ENCODE assay signal across 16 mouse cellular contexts in genomic region chr17:75476736-75477416, GRCm38 (mm10).
"Had no signal": no experiment of that assay in that cellular context is flagged by ENCODE, and none has a peak within 500 bp of the region (broad histone marks: within the 10 kb centered on the region; RNA-seq: fewer than 3 reads in every experiment).

No protein-coding gene starts in this region.

- H3K9me3 ChIP-seq: kidney, embryonic 15.5 days; limb, embryonic 15.5 days; midbrain, embryonic 10.5 days; neural tube, embryonic 15.5 days had no signal

- H3K36me3 ChIP-seq: kidney, embryonic 15.5 days; limb, embryonic 15.5 days; midbrain, embryonic 10.5 days; neural tube, embryonic 15.5 days had no signal

- H3K9ac ChIP-seq: kidney, embryonic 15.5 days; limb, embryonic 15.5 days; lung, embryonic 14.5 days; neural tube, embryonic 15.5 days had no signal

- H3K4me3 ChIP-seq: kidney, embryonic 15.5 days; limb, embryonic 15.5 days; midbrain, embryonic 10.5 days; myocyte; neural tube, embryonic 15.5 days had no signal

- H3K27ac ChIP-seq: kidney, embryonic 15.5 days; limb, embryonic 15.5 days; midbrain, embryonic 10.5 days; neural tube, embryonic 15.5 days had no signal

- H3K27me3 ChIP-seq: kidney, embryonic 15.5 days; limb, embryonic 15.5 days had no signal

- H3K4me1 ChIP-seq: kidney, embryonic 15.5 days; midbrain, embryonic 10.5 days had no signal

- DNase-seq: kidney, adult 2 months; kidney, postnatal 14 days; lung, embryonic 14.5 days; lung, postnatal 10 days; lung, postnatal 4 days; midbrain, embryonic 14.5 days; right cerebral cortex, adult 18-20 months; right cerebral cortex, postnatal 25 days; thymus, adult 18-20 months; thymus, postnatal 14 days had no signal

- H3K4me2 ChIP-seq: kidney, embryonic 15.5 days; limb, embryonic 15.5 days; lung, embryonic 14.5 days; neural tube, embryonic 15.5 days had no signal

- ATAC-seq: inflammation-experienced regulatory T-cells, adult 6 months had no signal
